Mouse (Mus musculus): ENCODE results near the gene Slc25a18.

DNA sequence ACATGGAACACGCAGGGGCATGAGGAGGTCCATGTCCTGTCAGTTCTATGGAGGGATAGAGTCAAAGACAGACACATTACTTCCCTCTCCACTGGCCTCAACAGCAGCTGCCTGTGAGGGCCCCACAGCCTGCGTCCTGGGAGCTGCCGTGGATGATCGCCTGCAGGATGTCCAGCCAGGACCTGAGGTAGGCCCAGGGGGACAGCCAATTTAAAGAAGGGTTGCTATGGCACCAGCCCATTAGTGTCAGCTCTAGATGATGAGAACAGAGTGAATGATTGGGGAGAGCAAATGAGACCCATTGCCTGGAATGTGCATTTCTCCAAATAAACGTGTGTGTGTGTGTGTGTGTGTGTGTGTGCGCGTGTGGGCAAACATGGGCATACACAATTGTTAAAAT, 11.0 kb downstream of the Slc25a18 start:
- no peak for TF ChIP-seq CTCF (IDR thresholded peaks at IDR 0.05; ENCODE audit: low read depth)
- TF ChIP-seq EP300 (IDR thresholded peaks at IDR 0.05; ENCODE audit: low read depth): no peak
